Mouse (Mus musculus): Measurements from ENCODE around the gene Srebf1. TPM values are rescaled to one million over a fixed set of nuclear protein-coding genes. Genes with fewer than 3 reads are reported as not detected.

The Srebf1 gene
- polyA plus RNA-seq, 1 experiment from 2014 or later: 38.3 TPM

GRCm38 (mm10) chr11:60199702-60200184 is 22.6 kb downstream of the Srebf1 start:
- 7% methylated on average over 18 of the region's 18 CpGs for WGBS
- H3K27ac ChIP-seq: peak overlapping the region; percentile 78
- 0 out of 2 replicates have a peak overlapping the region, but pooled peaks have one; percentile 7 for H3K9ac ChIP-seq
- no peaks in the 10 kb centered on the region for H3K9me3 ChIP-seq
- H3K4me1 ChIP-seq: peaks cover 22% of the 10 kb centered on the region
- H3K4me3 ChIP-seq: no peak overlapping the region
- H3K36me3 ChIP-seq (replicated peaks): peaks cover 19% of the 10 kb centered on the region
- peak overlapping the region; percentile 36 for H3K4me2 ChIP-seq
- H3K27me3 ChIP-seq (replicated peaks): no peaks in the 10 kb centered on the region
- peak; percentile 82 for ATAC-seq (replicated peaks)

- Histone ChIP-seq H3K36me3 (replicated peaks) (peaks cover 25% of the 10 kb centered on the region), H3K9me3 (no peaks in the 10 kb centered on the region), H3K4me1 (peaks cover 22% of the 10 kb centered on the region), H3K27me3 (replicated peaks) (no peaks in the 10 kb centered on the region), H3K27ac (no peak overlapping the region), H3K4me3 (no peak overlapping the region), H3K4me2 (no peak overlapping the region), H3K9ac (no peak overlapping the region)
- no peak for ATAC-seq (replicated peaks)
- WGBS: 91% methylated on average over 12 of the region's 12 CpGs
Observed at GRCm38 (mm10) chr11:60198651-60199050, 23.7 kb downstream of the Srebf1 start.

- Histone ChIP-seq H3K27me3 (replicated peaks) (no peaks in the 10 kb centered on the region), H3K9ac (no peak overlapping the region), H3K4me2 (no peak overlapping the region), H3K27ac (peak overlapping the region; percentile 39; the same call in 1 of the 2 replicates), H3K4me3 (no peak overlapping the region), H3K4me1 (peaks cover 20% of the 10 kb centered on the region), H3K9me3 (no peaks in the 10 kb centered on the region), H3K36me3 (replicated peaks) (peaks cover 25% of the 10 kb centered on the region)
- no peak for ATAC-seq (replicated peaks)
- WGBS: 76% methylated on average over 24 of the region's 24 CpGs
Observed at GRCm38 (mm10) chr11:60197998-60198619, 24.3 kb downstream of the Srebf1 start.

- WGBS: 83% methylated on average over 5 of the region's 5 CpGs
- ATAC-seq (replicated peaks): no peak
- Histone ChIP-seq H3K27me3 (replicated peaks) (no peaks in the 10 kb centered on the region), H3K27ac (no peak overlapping the region; the same call in 1 of the 2 replicates), H3K4me3 (no peak overlapping the region), H3K9me3 (no peaks in the 10 kb centered on the region), H3K4me1 (peaks cover 11% of the 10 kb centered on the region; the same call in 1 of the 2 replicates), H3K4me2 (no peak overlapping the region), H3K9ac (no peak overlapping the region), H3K36me3 (replicated peaks) (peaks cover 25% of the 10 kb centered on the region)
Observed at GRCm38 (mm10) chr11:60196344-60196743, 26.0 kb downstream of the Srebf1 start.

- ATAC-seq (replicated peaks): no peak
- H3K36me3 ChIP-seq (replicated peaks): peaks cover 25% of the 10 kb centered on the region
- no peak overlapping the region for H3K27ac ChIP-seq
- peaks cover 4% of the 10 kb centered on the region; the same call in 1 of the 2 replicates for H3K4me1 ChIP-seq
- H3K27me3 ChIP-seq (replicated peaks): no peaks in the 10 kb centered on the region
- no peak overlapping the region for H3K4me3 ChIP-seq
- no peak overlapping the region for H3K9ac ChIP-seq
- H3K9me3 ChIP-seq: no peaks in the 10 kb centered on the region
- H3K4me2 ChIP-seq: no peak overlapping the region
Observed at GRCm38 (mm10) chr11:60195108-60195507, 27.3 kb downstream of the Srebf1 start.

- 73% methylated on average over 4 of the region's 4 CpGs for WGBS
- Histone ChIP-seq H3K4me1 (no peaks in the 10 kb centered on the region), H3K4me3 (no peak overlapping the region), H3K27me3 (replicated peaks) (no peaks in the 10 kb centered on the region), H3K4me2 (no peak overlapping the region), H3K9me3 (no peaks in the 10 kb centered on the region), H3K27ac (0 out of 2 replicates have a peak overlapping the region, but pooled peaks have one; percentile 2), H3K36me3 (replicated peaks) (peaks cover 30% of the 10 kb centered on the region), H3K9ac (no peak overlapping the region)
- ATAC-seq (replicated peaks): no peak
Observed at GRCm38 (mm10) chr11:60193556-60193955, 28.8 kb downstream of the Srebf1 start.

GRCm38 (mm10) chr11:60192534-60192933 is 29.8 kb downstream of the Srebf1 start:
- Histone ChIP-seq H3K36me3 (replicated peaks) (peaks cover 33% of the 10 kb centered on the region), H3K27ac (0 out of 2 replicates have a peak overlapping the region, but pooled peaks have one; percentile 3)

GRCm38 (mm10) chr11:60190055-60190641 is 32.2 kb downstream of the Srebf1 start:
- no peak for ATAC-seq (replicated peaks)
- H3K4me1 ChIP-seq: peaks cover 15% of the 10 kb centered on the region
- no peak overlapping the region for H3K4me3 ChIP-seq
- H3K9ac ChIP-seq: no peak overlapping the region
- WGBS: 90% methylated on average over 17 of the region's 17 CpGs
- H3K27ac ChIP-seq: 0 out of 2 replicates have a peak overlapping the region, but pooled peaks have one; percentile 6
- H3K9me3 ChIP-seq: no peaks in the 10 kb centered on the region
- H3K27me3 ChIP-seq (replicated peaks): no peaks in the 10 kb centered on the region
- H3K4me2 ChIP-seq: no peak overlapping the region
- H3K36me3 ChIP-seq (replicated peaks): peaks cover 28% of the 10 kb centered on the region

More at GRCm38 (mm10) chr11:60192534-60192933, 29.8 kb downstream of the Srebf1 start:
- H3K4me2 ChIP-seq: no peak overlapping the region
- no peaks in the 10 kb centered on the region for H3K4me1 ChIP-seq
- no peak overlapping the region for H3K4me3 ChIP-seq
- H3K27me3 ChIP-seq (replicated peaks): no peaks in the 10 kb centered on the region
- ATAC-seq (replicated peaks): no peak
- 81% methylated on average over 6 of the region's 6 CpGs for WGBS
- H3K9me3 ChIP-seq: no peaks in the 10 kb centered on the region
- no peak overlapping the region for H3K9ac ChIP-seq

GRCm38 (mm10) chr11:60189501-60190040 is 32.8 kb downstream of the Srebf1 start:
- Histone ChIP-seq H3K36me3 (replicated peaks) (peaks cover 23% of the 10 kb centered on the region; the same call in 1 of the 2 replicates), H3K9ac (no peak overlapping the region), H3K27ac (0 out of 2 replicates have a peak overlapping the region, but pooled peaks have one; percentile 6), H3K4me2 (no peak overlapping the region), H3K4me1 (peaks cover 21% of the 10 kb centered on the region), H3K27me3 (replicated peaks) (no peaks in the 10 kb centered on the region), H3K4me3 (no peak overlapping the region), H3K9me3 (no peaks in the 10 kb centered on the region)
- no peak for ATAC-seq (replicated peaks)
- 84% methylated on average over 21 of the region's 21 CpGs for WGBS

- Histone ChIP-seq H3K9ac (no peak overlapping the region), H3K27ac (no peak overlapping the region), H3K4me3 (no peak overlapping the region), H3K9me3 (no peaks in the 10 kb centered on the region), H3K4me2 (no peak overlapping the region), H3K27me3 (replicated peaks) (no peaks in the 10 kb centered on the region), H3K4me1 (peaks cover 33% of the 10 kb centered on the region), H3K36me3 (replicated peaks) (peaks cover 18% of the 10 kb centered on the region; the same call in 1 of the 2 replicates)
- ATAC-seq (replicated peaks): no peak
- WGBS: 88% methylated on average over 25 of the region's 25 CpGs
Observed at GRCm38 (mm10) chr11:60188275-60188853, 34.0 kb downstream of the Srebf1 start.

GRCm38 (mm10) chr11:60187070-60187469 is 35.3 kb downstream of the Srebf1 start:
- H3K27ac ChIP-seq: no peak overlapping the region
- 89% methylated on average over 11 of the region's 11 CpGs for WGBS

More at GRCm38 (mm10) chr11:60187070-60187469, 35.3 kb downstream of the Srebf1 start:
- Histone ChIP-seq H3K4me2 (no peak overlapping the region), H3K36me3 (replicated peaks) (peaks cover 15% of the 10 kb centered on the region; the same call in 1 of the 2 replicates), H3K4me3 (no peak overlapping the region), H3K9me3 (no peaks in the 10 kb centered on the region), H3K4me1 (peaks cover 46% of the 10 kb centered on the region), H3K9ac (no peak overlapping the region), H3K27me3 (replicated peaks) (no peaks in the 10 kb centered on the region)
- no peak for ATAC-seq (replicated peaks)
